Mouse (Mus musculus) forebrain, embryonic 12.5 days (tissue): ENCODE measurements at regions not wholly inside any gene's neighbourhood (a gene's known extent, or its start where the extent isn't known, plus 50 kb on each side); places are given as distances from the start of the nearest gene placed in this dataset.

Experiments
- ATAC-seq: fragments of 200-750 bp; cut with Nextera tagmentation; 2 replicates; pipeline ENCODE4 v1.8.0; 2017; ENCODE audit warnings: moderate TSS enrichment; ENCODE audit not compliant: low FRiP score
- H3K27ac ChIP-seq: fragments of 300-500 bp; sonication (generic); 2 replicates; pipeline ENCODE4 v1.5.1; 2016; ENCODE audit warnings: mild to moderate bottlenecking
- H3K27me3 ChIP-seq: fragments of 300-500 bp; sonication (generic); 2 replicates; pipeline ENCODE4 v1.6.1; 2016; ENCODE audit warnings: mild to moderate bottlenecking
- H3K36me3 ChIP-seq: fragments of 300-500 bp; sonication (generic); replicated peaks from 2 replicates; pipeline ENCODE4 v1.6.1; 2016; ENCODE audit warnings: mild to moderate bottlenecking
- H3K4me1 ChIP-seq: fragments of 300-500 bp; sonication (generic); 2 replicates; pipeline ENCODE4 v1.6.1; 2016
- H3K4me2 ChIP-seq: fragments of 300-500 bp; sonication (generic); 2 replicates; pipeline ENCODE4 v1.6.1; 2016; ENCODE audit warnings: mild to moderate bottlenecking, moderate library complexity
- H3K4me3 ChIP-seq: fragments of 300-500 bp; sonication (generic); replicated peaks from 2 replicates; pipeline ENCODE4 v1.5.1; 2016; ENCODE audit warnings: mild to moderate bottlenecking
- H3K9ac ChIP-seq: fragments of 300-500 bp; sonication (generic); 2 replicates; pipeline ENCODE4 v1.6.1; 2016; ENCODE audit warnings: mild to moderate bottlenecking
- H3K9me3 ChIP-seq: fragments of 300-500 bp; sonication (generic); 2 replicates; pipeline ENCODE4 v1.6.1; 2016
- WGBS: fragments of 180-500 bp; shearing (Covaris S2); methylation state at CpG from one replicate; pipeline ENCODE4 v1.1.7; 2016; 5-methylcytosine and 5-hydroxymethylcytosine counted together

GRCm38 (mm10) chr6:31216206-31217059, 182.1 kb upstream of the Mkln1 start:
- H3K27ac ChIP-seq: no peak overlapping the region
- peaks cover 45% of the 10 kb centered on the region for H3K4me1 ChIP-seq
- under 1% methylated on average over 97 of the region's 100 CpGs for WGBS
- peak; percentile 65 for ATAC-seq
- peak overlapping the region; percentile 100 for H3K4me2 ChIP-seq
- H3K9ac ChIP-seq: peak overlapping the region; percentile 54
- no peaks in the 10 kb centered on the region for H3K9me3 ChIP-seq
- H3K27me3 ChIP-seq: peaks cover 74% of the 10 kb centered on the region
- no peaks in the 10 kb centered on the region for H3K36me3 ChIP-seq
- H3K4me3 ChIP-seq: peak overlapping the region; percentile 75

- Histone ChIP-seq H3K27me3 (peaks cover 81% of the 10 kb centered on the region), H3K9ac (peak overlapping the region; percentile 54; the same call in 1 of the 2 replicates), H3K4me2 (peak overlapping the region; percentile 100), H3K9me3 (no peaks in the 10 kb centered on the region), H3K4me1 (peaks cover 52% of the 10 kb centered on the region), H3K4me3 (peak overlapping the region; percentile 75), H3K36me3 (no peaks in the 10 kb centered on the region), H3K27ac (no peak overlapping the region)
- no peak for ATAC-seq
- 0% methylated on average over 20 of the region's 20 CpGs for WGBS
Observed at GRCm38 (mm10) chr6:31217060-31217541, 181.4 kb upstream of the Mkln1 start.

- no peak overlapping the region for H3K27ac ChIP-seq
- peak overlapping the region; percentile 49; the same call in 1 of the 2 replicates for H3K9ac ChIP-seq
- peak overlapping the region; percentile 100 for H3K4me2 ChIP-seq
Observed at GRCm38 (mm10) chr6:31217641-31218138, 180.8 kb upstream of the Mkln1 start.

GRCm38 (mm10) chr6:31218139-31218750, 180.3 kb upstream of the Mkln1 start:
- under 1% methylated on average over 40 of the region's 40 CpGs for WGBS
- no peak overlapping the region for H3K27ac ChIP-seq
- H3K4me3 ChIP-seq: peak overlapping the region; percentile 75
- peaks cover 83% of the 10 kb centered on the region for H3K27me3 ChIP-seq
- H3K4me1 ChIP-seq: peaks cover 52% of the 10 kb centered on the region
- peak overlapping the region; percentile 49 for H3K9ac ChIP-seq
- peak overlapping the region; percentile 100 for H3K4me2 ChIP-seq
- no peak; the same call in 1 of the 2 replicates for ATAC-seq
- no peaks in the 10 kb centered on the region for H3K36me3 ChIP-seq
- no peaks in the 10 kb centered on the region for H3K9me3 ChIP-seq

More at GRCm38 (mm10) chr6:31217641-31218138, 180.8 kb upstream of the Mkln1 start:
- Histone ChIP-seq H3K36me3 (no peaks in the 10 kb centered on the region), H3K4me1 (peaks cover 52% of the 10 kb centered on the region), H3K9me3 (no peaks in the 10 kb centered on the region), H3K27me3 (peaks cover 82% of the 10 kb centered on the region), H3K4me3 (peak overlapping the region; percentile 75)
- ATAC-seq: no peak
- WGBS: under 1% methylated on average over 25 of the region's 25 CpGs

GRCm38 (mm10) chr6:31218880-31219279, 179.7 kb upstream of the Mkln1 start:
- Histone ChIP-seq H3K27ac (no peak overlapping the region), H3K9ac (no peak overlapping the region), H3K9me3 (no peaks in the 10 kb centered on the region), H3K4me2 (peak overlapping the region; percentile 100), H3K36me3 (no peaks in the 10 kb centered on the region), H3K27me3 (peaks cover 86% of the 10 kb centered on the region), H3K4me1 (peaks cover 52% of the 10 kb centered on the region), H3K4me3 (peak overlapping the region; percentile 75)
- no peak for ATAC-seq
- 38% methylated on average over 8 of the region's 8 CpGs for WGBS

- Histone ChIP-seq H3K27me3 (peaks cover 84% of the 10 kb centered on the region), H3K4me1 (peaks cover 52% of the 10 kb centered on the region), H3K27ac (no peak overlapping the region), H3K4me2 (peak overlapping the region; percentile 68), H3K36me3 (no peaks in the 10 kb centered on the region), H3K9ac (peak overlapping the region; percentile 43; the same call in 1 of the 2 replicates), H3K9me3 (no peaks in the 10 kb centered on the region), H3K4me3 (peak overlapping the region; percentile 41)
- 27% methylated on average over 3 of the region's 3 CpGs for WGBS
- no peak for ATAC-seq
Observed at GRCm38 (mm10) chr6:31219736-31220135, 178.8 kb upstream of the Mkln1 start.

GRCm38 (mm10) chr6:31220184-31220931, 178.2 kb upstream of the Mkln1 start:
- H3K27me3 ChIP-seq: peaks cover 78% of the 10 kb centered on the region
- peak overlapping the region; percentile 41 for H3K4me3 ChIP-seq
- H3K9me3 ChIP-seq: no peaks in the 10 kb centered on the region
- H3K27ac ChIP-seq: no peak overlapping the region
- H3K36me3 ChIP-seq: no peaks in the 10 kb centered on the region
- peak overlapping the region; percentile 43 for H3K9ac ChIP-seq
- under 1% methylated on average over 30 of the region's 30 CpGs for WGBS
- no peak for ATAC-seq
- peak overlapping the region; percentile 68 for H3K4me2 ChIP-seq
- peaks cover 52% of the 10 kb centered on the region for H3K4me1 ChIP-seq

GRCm38 (mm10) chr6:31221490-31221889, 177.0 kb upstream of the Mkln1 start:
- peaks cover 46% of the 10 kb centered on the region for H3K4me1 ChIP-seq
- no peaks in the 10 kb centered on the region for H3K9me3 ChIP-seq
- H3K27me3 ChIP-seq: peaks cover 68% of the 10 kb centered on the region
- H3K4me2 ChIP-seq: peak overlapping the region; percentile 27
- ATAC-seq: no peak
- H3K27ac ChIP-seq: no peak overlapping the region
- H3K36me3 ChIP-seq: no peaks in the 10 kb centered on the region
- H3K9ac ChIP-seq: no peak overlapping the region
- no peak overlapping the region for H3K4me3 ChIP-seq
- 18% methylated on average over 10 of the region's 10 CpGs for WGBS

- H3K9ac ChIP-seq: no peak overlapping the region
- ATAC-seq: no peak
- 84% methylated on average over 6 of the region's 6 CpGs for WGBS
Observed at GRCm38 (mm10) chr6:31222024-31222579, 176.4 kb upstream of the Mkln1 start.

GRCm38 (mm10) chr6:31227406-31227805, 171.1 kb upstream of the Mkln1 start:
- Histone ChIP-seq H3K27ac (no peak overlapping the region), H3K9ac (no peak overlapping the region), H3K27me3 (peaks cover 10% of the 10 kb centered on the region), H3K4me2 (no peak overlapping the region), H3K36me3 (no peaks in the 10 kb centered on the region), H3K4me1 (no peaks in the 10 kb centered on the region), H3K9me3 (no peaks in the 10 kb centered on the region), H3K4me3 (no peak overlapping the region)
- WGBS: 44% methylated on average over 5 of the region's 5 CpGs
- ATAC-seq: no peak

More at GRCm38 (mm10) chr6:31222024-31222579, 176.4 kb upstream of the Mkln1 start:
- Histone ChIP-seq H3K27ac (no peak overlapping the region), H3K9me3 (no peaks in the 10 kb centered on the region), H3K4me2 (no peak overlapping the region), H3K36me3 (no peaks in the 10 kb centered on the region), H3K27me3 (peaks cover 61% of the 10 kb centered on the region), H3K4me1 (peaks cover 40% of the 10 kb centered on the region), H3K4me3 (no peak overlapping the region)

- Histone ChIP-seq H3K9ac (no peak overlapping the region), H3K4me3 (no peak overlapping the region), H3K36me3 (no peaks in the 10 kb centered on the region), H3K9me3 (no peaks in the 10 kb centered on the region), H3K4me2 (no peak overlapping the region), H3K27ac (no peak overlapping the region), H3K27me3 (peaks cover 10% of the 10 kb centered on the region), H3K4me1 (peaks cover 5% of the 10 kb centered on the region)
- no peak for ATAC-seq
- 96% methylated on average over 1 of the region's 1 CpGs for WGBS
Observed at GRCm38 (mm10) chr6:31228061-31228460, 170.5 kb upstream of the Mkln1 start.
